Mouse (Mus musculus): ENCODE measurements around the gene Snrpc. TPM values are rescaled to one million over a fixed set of nuclear protein-coding genes. Genes with fewer than 3 reads are reported as not detected.

Gene Snrpc
- 74.8 TPM for total RNA-seq (2023)

GRCm38 (mm10) chr17:27837850-27838249 lies at the start of gene Snrpc:
Gene Snrpc (plus strand): TSS chr17:27838150.

GRCm38 (mm10) chr17:27820568-27821406 lies 17.2 kb upstream of the Snrpc start, which contains the start of gene D17Wsu92e:
Gene D17Wsu92e (minus strand): TSS chr17:27820648.

GRCm38 (mm10) chr17:27856265-27856797 lies 18.4 kb downstream of the Snrpc start, which contains the start of gene Uhrf1bp1:
Gene Uhrf1bp1 (plus strand): TSS chr17:27856441.

Other genes starting within 250 kb of the Snrpc start
- gene Nudt3, start 214.7 kb upstream of the Snrpc start, total RNA-seq (2023): 101 TPM
- not detected for gene RPS10-NUDT3, start 202.9 kb upstream of the Snrpc start, total RNA-seq (2023)
- 2,947 TPM for gene Rps10, start 201.5 kb upstream of the Snrpc start, total RNA-seq (2023)
- gene Pacsin1, start 182.6 kb upstream of the Snrpc start, total RNA-seq (2023): 42.6 TPM
- gene Spdef, start 109.2 kb upstream of the Snrpc start, total RNA-seq (2023): 1.2 TPM
- gene D17Wsu92e, start 17.5 kb upstream of the Snrpc start, total RNA-seq (2023): 82.2 TPM
- 3.8 TPM for gene Uhrf1bp1, start 18.3 kb downstream of the Snrpc start, total RNA-seq (2023)
- gene Anks1, start 71.2 kb downstream of the Snrpc start, total RNA-seq (2023): 65.9 TPM
- gene Taf11, start 71.7 kb downstream of the Snrpc start, total RNA-seq (2023): 24.0 TPM
- gene Tcp11, start 242.5 kb downstream of the Snrpc start, total RNA-seq (2023): 1.4 TPM

Measured in CD4-positive naive resting alpha-beta T cell, adult 57 days (primary cell).